Mouse (Mus musculus): ENCODE measurements at regions not wholly inside any gene's neighbourhood (a gene's known extent, or its start where the extent isn't known, plus 50 kb on each side); places are given as distances from the start of the nearest gene placed in this dataset.

DNA sequence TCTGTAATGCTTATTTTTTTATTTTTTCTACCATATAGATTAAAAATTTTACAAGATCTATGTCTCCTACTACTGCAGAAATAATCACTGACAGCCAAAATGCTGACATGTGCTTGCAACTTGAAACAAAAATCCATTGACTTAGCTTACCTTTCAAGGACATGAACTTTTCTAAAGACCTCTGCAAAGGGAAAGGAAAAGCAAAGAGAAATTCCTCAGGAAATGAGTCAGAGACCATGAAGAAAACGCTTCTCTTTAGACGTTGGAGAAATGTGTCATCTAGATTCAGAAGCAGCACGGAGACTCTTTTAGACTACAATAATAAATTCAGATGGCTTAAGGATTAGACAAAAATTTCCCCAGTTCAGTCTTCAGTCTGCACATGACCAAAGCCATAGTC is 2188.6 kb upstream of the Tenm3 start:
- no peaks in the 10 kb centered on the region for H3K27me3 ChIP-seq (ENCODE audit: insufficient read depth, low read length)
- H3K4me1 ChIP-seq (ENCODE audit: insufficient read depth) = no peaks in the 10 kb centered on the region
- no peak overlapping the region for H3K4me2 ChIP-seq (ENCODE audit: low read depth)
- 56% methylated on average over 3 of the region's 3 CpGs for WGBS
- no peak overlapping the region for H3K4me3 ChIP-seq (ENCODE audit: low read depth, low read length)
- ATAC-seq (no peak), DNase-seq (no peak)
- H3K27ac ChIP-seq (ENCODE audit: low read depth, low read length) = no peak overlapping the region
- H3K9me3 ChIP-seq (ENCODE audit: low read length) = no peaks in the 10 kb centered on the region
- no peaks in the 10 kb centered on the region for H3K36me3 ChIP-seq (ENCODE audit: insufficient read depth)
- H3K9ac ChIP-seq = no peak overlapping the region
- no peak for TF ChIP-seq CTCF (IDR thresholded peaks at IDR 0.05; ENCODE audit: low read depth)

DNA sequence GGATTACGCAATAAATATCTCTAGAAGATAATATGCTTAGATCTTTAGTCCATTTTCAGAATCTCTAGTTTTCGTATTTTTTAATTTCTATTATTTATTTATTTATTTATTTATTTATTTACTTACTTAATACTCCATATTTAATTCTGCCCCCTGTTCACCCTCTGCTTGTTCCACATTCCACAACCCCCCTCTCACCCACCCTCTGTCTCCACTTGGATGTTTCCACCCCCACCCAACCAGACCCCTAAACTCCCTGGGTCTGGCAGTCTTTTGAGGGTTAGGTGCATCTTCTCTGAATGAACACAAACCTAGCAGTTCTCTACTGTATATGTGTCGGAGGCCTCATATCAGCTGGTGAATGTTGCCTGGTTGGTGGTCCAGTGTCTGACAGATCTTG is 2166.8 kb upstream of the Tenm3 start:
- DNase-seq = no peak
- Histone ChIP-seq H3K4me2 (ENCODE audit: low read depth) (no peak overlapping the region), H3K27me3 (ENCODE audit: insufficient read depth, low read length) (no peaks in the 10 kb centered on the region), H3K9ac (no peak overlapping the region), H3K4me1 (ENCODE audit: insufficient read depth) (no peaks in the 10 kb centered on the region), H3K27ac (ENCODE audit: low read depth, low read length) (no peak overlapping the region), H3K36me3 (ENCODE audit: insufficient read depth) (no peaks in the 10 kb centered on the region), H3K9me3 (ENCODE audit: low read length) (no peaks in the 10 kb centered on the region), H3K4me3 (ENCODE audit: low read depth, low read length) (no peak overlapping the region)
- 93% methylated on average over 3 of the region's 3 CpGs for WGBS
- ATAC-seq = no peak
- no peak for TF ChIP-seq CTCF (IDR thresholded peaks at IDR 0.05; ENCODE audit: low read depth)

DNA sequence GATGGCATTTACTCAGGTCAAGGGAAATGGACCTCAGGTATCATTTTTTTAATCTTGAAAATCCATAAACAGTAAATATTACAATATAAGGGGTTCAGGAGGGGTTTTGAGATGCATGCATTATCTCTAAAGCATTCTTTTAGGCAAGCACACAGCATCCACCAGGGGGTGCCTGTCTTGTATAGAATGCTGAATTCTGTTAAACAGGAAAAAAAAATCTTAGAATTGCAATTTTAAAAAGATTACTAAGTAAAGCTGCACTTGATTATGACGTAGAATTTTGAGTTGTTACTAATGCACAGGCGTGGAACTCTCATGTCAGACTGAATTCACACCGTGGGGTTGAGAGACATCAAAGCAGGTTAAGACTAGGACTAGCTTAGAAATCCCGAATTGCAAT is 2123.6 kb upstream of the Tenm3 start:
- no peaks in the 10 kb centered on the region for H3K27me3 ChIP-seq (ENCODE audit: insufficient read depth, low read length)
- no peak overlapping the region for H3K27ac ChIP-seq (ENCODE audit: low read depth, low read length)
- no peak overlapping the region for H3K4me3 ChIP-seq (ENCODE audit: low read depth, low read length)
- TF ChIP-seq CTCF (IDR thresholded peaks at IDR 0.05; ENCODE audit: low read depth) = peak; percentile 68
- H3K9me3 ChIP-seq (ENCODE audit: low read length) = no peaks in the 10 kb centered on the region
- ATAC-seq = no peak
- no peak overlapping the region for H3K9ac ChIP-seq
- H3K4me1 ChIP-seq (ENCODE audit: insufficient read depth) = no peaks in the 10 kb centered on the region
- no peaks in the 10 kb centered on the region for H3K36me3 ChIP-seq (ENCODE audit: insufficient read depth)
- 53% methylated on average over 4 of the region's 4 CpGs for WGBS
- H3K4me2 ChIP-seq (ENCODE audit: low read depth) = no peak overlapping the region
- peak; percentile 67 for DNase-seq

- Histone ChIP-seq H3K4me1 (ENCODE audit: insufficient read depth) (0 out of 2 replicates have a peak, but pooled peaks cover 4% of the 10 kb centered on the region), H3K9ac (no peak overlapping the region; the same call in 1 of the 2 replicates), H3K27ac (ENCODE audit: low read depth, low read length) (no peak overlapping the region), H3K4me3 (ENCODE audit: low read depth, low read length) (peak overlapping the region; percentile 75), H3K36me3 (ENCODE audit: insufficient read depth) (no peaks in the 10 kb centered on the region), H3K9me3 (ENCODE audit: low read length) (no peaks in the 10 kb centered on the region), H3K27me3 (ENCODE audit: insufficient read depth, low read length) (no peaks in the 10 kb centered on the region), H3K4me2 (ENCODE audit: low read depth) (peak overlapping the region; percentile 98; the same call in 1 of the 2 replicates)
- peak; percentile 45 for TF ChIP-seq CTCF (IDR thresholded peaks at IDR 0.05; ENCODE audit: low read depth)
- WGBS = 22% methylated on average over 5 of the region's 5 CpGs
- ATAC-seq (no peak), DNase-seq (no peak)
Measured at GRCm38 (mm10) chr8:50917540-50917939, 2073.8 kb upstream of the Tenm3 start.

- TF ChIP-seq CTCF (IDR thresholded peaks at IDR 0.05; ENCODE audit: low read depth) = no peak
- H3K4me2 ChIP-seq (ENCODE audit: low read depth) = peak overlapping the region; percentile 98
- DNase-seq (no peak), ATAC-seq (no peak)
- WGBS = 2% methylated on average over 8 of the region's 8 CpGs
- H3K4me3 ChIP-seq (ENCODE audit: low read depth, low read length) = peak overlapping the region; percentile 75
- no peaks in the 10 kb centered on the region for H3K9me3 ChIP-seq (ENCODE audit: low read length)
- no peaks in the 10 kb centered on the region for H3K36me3 ChIP-seq (ENCODE audit: insufficient read depth)
- 0 out of 2 replicates have a peak, but pooled peaks cover 4% of the 10 kb centered on the region for H3K4me1 ChIP-seq (ENCODE audit: insufficient read depth)
- peak overlapping the region; percentile 54; the same call in 1 of the 2 replicates for H3K27ac ChIP-seq (ENCODE audit: low read depth, low read length)
- H3K27me3 ChIP-seq (ENCODE audit: insufficient read depth, low read length) = no peaks in the 10 kb centered on the region
- peak overlapping the region; percentile 64 for H3K9ac ChIP-seq
Measured at GRCm38 (mm10) chr8:50916733-50917113, 2073.0 kb upstream of the Tenm3 start.

DNA sequence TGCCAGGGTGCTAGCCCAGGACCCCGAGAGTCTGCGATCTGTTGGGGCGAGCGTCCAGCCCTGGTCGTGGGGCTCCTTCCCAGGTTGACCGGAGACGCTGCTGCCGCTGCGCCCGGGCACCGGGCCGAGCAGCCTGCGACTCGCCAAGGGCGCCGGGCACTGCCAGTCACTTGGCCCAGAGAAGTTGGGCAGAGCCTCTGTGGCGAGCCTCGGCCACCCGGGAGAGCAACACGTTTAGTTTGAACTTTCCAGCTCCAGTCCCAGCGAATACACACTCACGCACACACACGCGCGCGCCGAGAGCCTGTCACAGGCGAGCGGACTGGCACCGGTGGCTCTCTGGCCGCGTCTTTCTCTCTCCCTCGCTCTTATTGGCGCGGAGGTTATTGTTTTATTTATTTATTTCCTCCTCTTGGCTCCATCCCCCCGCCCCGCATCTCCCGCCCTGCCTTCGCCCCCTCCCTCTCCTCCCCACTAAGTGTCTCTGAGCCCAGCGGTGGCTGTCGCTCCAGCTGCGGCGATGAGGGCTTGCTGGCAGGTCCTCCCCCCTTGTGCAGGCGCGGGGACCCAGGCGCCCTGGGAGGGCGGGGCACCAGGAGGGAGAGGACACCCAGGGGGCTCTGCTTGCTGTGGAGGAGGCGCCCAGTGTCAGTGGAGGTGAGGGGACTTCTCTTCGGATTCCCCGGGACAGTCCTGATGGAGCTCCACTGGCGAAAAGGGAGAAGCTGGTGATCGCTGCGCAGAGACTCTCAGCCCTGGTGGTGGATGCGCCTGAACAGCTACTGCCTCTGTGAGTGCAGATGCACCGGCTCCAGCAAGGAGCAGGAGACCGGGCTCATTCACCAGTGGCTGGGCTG is 2072.4 kb upstream of the Tenm3 start:
- Histone ChIP-seq H3K4me3 (ENCODE audit: low read depth, low read length) (peak overlapping the region; percentile 75), H3K27ac (ENCODE audit: low read depth, low read length) (peak overlapping the region; percentile 54; the same call in 1 of the 2 replicates), H3K9me3 (ENCODE audit: low read length) (no peaks in the 10 kb centered on the region), H3K9ac (peak overlapping the region; percentile 64), H3K4me2 (ENCODE audit: low read depth) (peak overlapping the region; percentile 98), H3K4me1 (ENCODE audit: insufficient read depth) (0 out of 2 replicates have a peak, but pooled peaks cover 4% of the 10 kb centered on the region), H3K36me3 (ENCODE audit: insufficient read depth) (no peaks in the 10 kb centered on the region), H3K27me3 (ENCODE audit: insufficient read depth, low read length) (no peaks in the 10 kb centered on the region)
- WGBS = 2% methylated on average over 55 of the region's 56 CpGs
- DNase-seq (peak; percentile 73), ATAC-seq (peak; percentile 86)
- TF ChIP-seq CTCF (IDR thresholded peaks at IDR 0.05; ENCODE audit: low read depth) = no peak; the same call in 1 of the 2 replicates

- 1% methylated on average over 22 of the region's 22 CpGs for WGBS
- Histone ChIP-seq H3K27me3 (ENCODE audit: insufficient read depth, low read length) (no peaks in the 10 kb centered on the region), H3K9ac (peak overlapping the region; percentile 64), H3K4me2 (ENCODE audit: low read depth) (peak overlapping the region; percentile 98), H3K4me3 (ENCODE audit: low read depth, low read length) (peak overlapping the region; percentile 75), H3K36me3 (ENCODE audit: insufficient read depth) (no peaks in the 10 kb centered on the region), H3K27ac (ENCODE audit: low read depth, low read length) (0 out of 2 replicates have a peak overlapping the region, but pooled peaks have one; percentile 54), H3K9me3 (ENCODE audit: low read length) (no peaks in the 10 kb centered on the region), H3K4me1 (ENCODE audit: insufficient read depth) (0 out of 2 replicates have a peak, but pooled peaks cover 4% of the 10 kb centered on the region)
- DNase-seq (peak; percentile 67), ATAC-seq (peak; percentile 11; the same call in 1 of the 2 replicates)
- peak; percentile 26; the same call in 1 of the 2 replicates for TF ChIP-seq CTCF (IDR thresholded peaks at IDR 0.05; ENCODE audit: low read depth)
Measured at GRCm38 (mm10) chr8:50915259-50915875, 2071.6 kb upstream of the Tenm3 start.
